Mouse (Mus musculus) neural tube, embryonic 11.5 days (tissue): Measurements from ENCODE around the gene Gm49378. TPM values are rescaled to one million over a fixed set of nuclear protein-coding genes. Genes with fewer than 3 reads are reported as not detected.
A peak's percentile ranks its signal among the peaks of the same experiment; 100 is the strongest.

Experiments
- ATAC-seq: fragments of 200-750 bp; cut with Nextera tagmentation; 2 replicates; pipeline ENCODE4 v1.8.0; 2017; ENCODE audit warnings: moderate number of reproducible peaks, mild to moderate bottlenecking, moderate TSS enrichment, moderate library complexity; ENCODE audit not compliant: insufficient read depth, low FRiP score, low TSS enrichment
- DNase-seq: peaks from one replicate; pipeline ENCODE4 v3.0.0-alpha.2; 2015; ENCODE audit warnings: low spot score
- H3K27ac ChIP-seq: fragments of 300-500 bp; sonication (generic); 2 replicates; pipeline ENCODE4 v1.5.1; 2014; ENCODE audit warnings: low read depth, mild to moderate bottlenecking, low read length
- H3K27me3 ChIP-seq: fragments of 300-500 bp; sonication (generic); 2 replicates; pipeline ENCODE4 v1.6.1; 2014; ENCODE audit warnings: mild to moderate bottlenecking, low read length, mixed read lengths; ENCODE audit not compliant: control insufficient read depth, insufficient read depth
- H3K36me3 ChIP-seq: fragments of 300-500 bp; sonication (generic); 2 replicates; pipeline ENCODE4 v1.6.1; 2014; ENCODE audit warnings: mild to moderate bottlenecking, low read length, moderate library complexity, mixed read lengths; ENCODE audit not compliant: control insufficient read depth, insufficient read depth
- H3K4me1 ChIP-seq: fragments of 300-500 bp; sonication (generic); 2 replicates; pipeline ENCODE4 v1.6.1; 2014; ENCODE audit warnings: low read length, mixed read lengths; ENCODE audit not compliant: control insufficient read depth, insufficient read depth
- H3K4me2 ChIP-seq: fragments of 300-500 bp; sonication (generic); 2 replicates; pipeline ENCODE4 v1.6.1; 2014; ENCODE audit warnings: low read depth, mild to moderate bottlenecking, moderate library complexity
- H3K4me3 ChIP-seq: fragments of 300-500 bp; sonication (generic); 2 replicates; pipeline ENCODE4 v1.5.1; 2014; ENCODE audit warnings: low read depth, low read length
- H3K9ac ChIP-seq: fragments of 300-500 bp; sonication (generic); 2 replicates; pipeline ENCODE4 v1.6.1; 2014; ENCODE audit warnings: mild to moderate bottlenecking, low read length
- H3K9me3 ChIP-seq: fragments of 300-500 bp; sonication (generic); 2 replicates; pipeline ENCODE4 v1.6.1; 2016; ENCODE audit warnings: low read length; ENCODE audit not compliant: control insufficient read depth
- whole genome bisulfite sequencing: fragments of 180-500 bp; shearing (Covaris S2); extraction: QIAGEN DNeasy Blood & Tissue Kit; methylation state at CpG from one replicate; pipeline ENCODE4 v1.1.7; 2014; 5-methylcytosine and 5-hydroxymethylcytosine counted together
- polyA plus RNA-seq: library from polyadenylated mRNA; unstranded; fragments of >200 nt; fragmentation: Nextera tagmentation; extraction: Ambion mirVana; gene quantifications from 2 replicates; pipeline ENCODE4 v1.2.1, GENCODE M21; 2014

Gm49378 gene
- polyA plus RNA-seq, 1 experiment from 2014 or later, result 1.6 TPM

GRCm38 (mm10) chr14:55641291-55641690 lies 3.6 kb upstream of the Gm49378 start:
- peaks cover 3% of the 10 kb centered on the region; the same call in 1 of the 2 replicates for H3K36me3 ChIP-seq
- no peak overlapping the region for H3K4me2 ChIP-seq
- H3K9ac ChIP-seq, result no peak overlapping the region
- H3K27me3 ChIP-seq, result no peaks in the 10 kb centered on the region
- ATAC-seq (no peak), DNase-seq (no peak)
- H3K9me3 ChIP-seq, result no peaks in the 10 kb centered on the region
- H3K4me3 ChIP-seq, result no peak overlapping the region
- H3K4me1 ChIP-seq, result peaks cover 15% of the 10 kb centered on the region
- WGBS, result 97% methylated on average over 13 of the region's 13 CpGs
- no peak overlapping the region for H3K27ac ChIP-seq

- Histone ChIP-seq H3K4me2 (no peak overlapping the region), H3K36me3 (peaks cover 3% of the 10 kb centered on the region; the same call in 1 of the 2 replicates), H3K4me3 (no peak overlapping the region)
Measured at GRCm38 (mm10) chr14:55640816-55641215, 3.1 kb upstream of the Gm49378 start.

GRCm38 (mm10) chr14:55635523-55636007 lies 2.1 kb downstream of the Gm49378 start, which contains the start of gene Ipo4:
Gene Ipo4 (minus strand): TSS chr14:55635957.
- no peaks in the 10 kb centered on the region for H3K27me3 ChIP-seq
- ATAC-seq (peak; percentile 75; the same call in 1 of the 2 replicates), DNase-seq (peak; percentile 90)
- H3K9ac ChIP-seq, result peak within 1 kb of the TSS; percentile 65
- H3K4me1 ChIP-seq, result peaks cover 4% of the 10 kb centered on the region
- H3K4me2 ChIP-seq, result peak within 1 kb of the TSS; percentile 65
- 2% methylated on average over 26 of the region's 33 CpGs for WGBS
- peak within 1 kb of the TSS; percentile 63 for H3K4me3 ChIP-seq
- H3K9me3 ChIP-seq, result no peaks in the 10 kb centered on the region
- peaks cover 13% of the 10 kb centered on the region for H3K36me3 ChIP-seq
- no peak within 1 kb of the TSS for H3K27ac ChIP-seq

More at GRCm38 (mm10) chr14:55640816-55641215, 3.1 kb upstream of the Gm49378 start:
- no peaks in the 10 kb centered on the region for H3K27me3 ChIP-seq
- no peak overlapping the region for H3K27ac ChIP-seq
- H3K4me1 ChIP-seq, result peaks cover 15% of the 10 kb centered on the region
- H3K9me3 ChIP-seq, result no peaks in the 10 kb centered on the region
- DNase-seq (no peak), ATAC-seq (no peak)
- 98% methylated on average over 14 of the region's 14 CpGs for WGBS
- no peak overlapping the region for H3K9ac ChIP-seq

- H3K4me2 ChIP-seq, result peak overlapping the region; percentile 65
- H3K4me3 ChIP-seq, result peak overlapping the region; percentile 63
- peaks cover 4% of the 10 kb centered on the region for H3K4me1 ChIP-seq
- peak overlapping the region; percentile 65 for H3K9ac ChIP-seq
- WGBS, result 3% methylated on average over 23 of the region's 23 CpGs
- no peak for DNase-seq
- no peaks in the 10 kb centered on the region for H3K27me3 ChIP-seq
- ATAC-seq, result peak; percentile 49
- H3K27ac ChIP-seq, result no peak overlapping the region
- H3K36me3 ChIP-seq, result peaks cover 17% of the 10 kb centered on the region
- H3K9me3 ChIP-seq, result no peaks in the 10 kb centered on the region
Measured at GRCm38 (mm10) chr14:55634874-55635522, 2.7 kb downstream of the Gm49378 start.

GRCm38 (mm10) chr14:55629312-55629711 lies 8.4 kb downstream of the Gm49378 start:
- H3K9me3 ChIP-seq, result no peaks in the 10 kb centered on the region
- no peaks in the 10 kb centered on the region for H3K4me1 ChIP-seq
- peaks cover 33% of the 10 kb centered on the region for H3K36me3 ChIP-seq
- H3K4me2 ChIP-seq, result no peak overlapping the region
- no peak overlapping the region for H3K9ac ChIP-seq
- H3K27me3 ChIP-seq, result no peaks in the 10 kb centered on the region
- ATAC-seq (no peak), DNase-seq (no peak)
- H3K4me3 ChIP-seq, result no peak overlapping the region
- no peak overlapping the region for H3K27ac ChIP-seq
- 50% methylated on average over 5 of the region's 5 CpGs for WGBS

GRCm38 (mm10) chr14:55628077-55628827 lies 9.4 kb downstream of the Gm49378 start:
- WGBS, result 83% methylated on average over 27 of the region's 27 CpGs
- Histone ChIP-seq H3K27ac (no peak overlapping the region), H3K27me3 (no peaks in the 10 kb centered on the region), H3K9ac (no peak overlapping the region), H3K4me2 (no peak overlapping the region), H3K4me3 (no peak overlapping the region), H3K4me1 (no peaks in the 10 kb centered on the region), H3K36me3 (peaks cover 29% of the 10 kb centered on the region), H3K9me3 (no peaks in the 10 kb centered on the region)
- DNase-seq (no peak), ATAC-seq (no peak)

GRCm38 (mm10) chr14:55618486-55619195 lies 19.1 kb downstream of the Gm49378 start:
- WGBS, result 52% methylated on average over 22 of the region's 22 CpGs
- Histone ChIP-seq H3K4me3 (peak overlapping the region; percentile 27), H3K4me2 (peak overlapping the region; percentile 37), H3K27me3 (no peaks in the 10 kb centered on the region), H3K36me3 (no peaks in the 10 kb centered on the region), H3K4me1 (no peaks in the 10 kb centered on the region; the same call in 1 of the 2 replicates), H3K9ac (peak overlapping the region; percentile 10; the same call in 1 of the 2 replicates), H3K27ac (0 out of 2 replicates have a peak overlapping the region, but pooled peaks have one; percentile 6), H3K9me3 (no peaks in the 10 kb centered on the region)
- ATAC-seq (no peak), DNase-seq (no peak)

GRCm38 (mm10) chr14:55617822-55618221 lies 19.9 kb downstream of the Gm49378 start, which contains the start of gene Rec8:
Gene Rec8 (plus strand): TSS chr14:55618037.
- Histone ChIP-seq H3K4me2 (peak within 1 kb of the TSS; percentile 37), H3K4me1 (no peaks in the 10 kb centered on the region; the same call in 1 of the 2 replicates)
- ATAC-seq, result peak; percentile 81

More at GRCm38 (mm10) chr14:55617822-55618221, 19.9 kb downstream of the Gm49378 start, which contains the start of gene Rec8:
- Histone ChIP-seq H3K4me3 (peak within 1 kb of the TSS; percentile 27), H3K9me3 (no peaks in the 10 kb centered on the region), H3K27ac (0 out of 2 replicates have a peak within 1 kb of the TSS, but pooled peaks have one; percentile 6), H3K27me3 (no peaks in the 10 kb centered on the region), H3K36me3 (no peaks in the 10 kb centered on the region), H3K9ac (peak within 1 kb of the TSS; percentile 10; the same call in 1 of the 2 replicates)
- 29% methylated on average over 21 of the region's 21 CpGs for WGBS
- DNase-seq, result peak; percentile 67
